Mouse (Mus musculus) liver, adult 2 months (tissue): ENCODE measurements around the gene Kdm6b. TPM values are rescaled to one million over a fixed set of nuclear protein-coding genes. Genes with fewer than 3 reads are reported as not detected.

ENCODE experiments used
- DNase-seq: peaks from one replicate; pipeline ENCODE4 v3.0.0-alpha.2; 2011; ENCODE audit warnings: low read depth, low spot score; ENCODE audit errors: extremely low read depth
- H3K27ac ChIP-seq: fragments of 200-500 bp; replicated peaks from 2 replicates; pipeline ENCODE4 v1.5.1; 2012; ENCODE audit warnings: low read depth, mild to moderate bottlenecking, control low read depth, inconsistent platforms, low read length; ENCODE audit not compliant: insufficient read depth
- H3K27me3 ChIP-seq: fragments of 200-500 bp; 2 replicates; pipeline ENCODE4 v1.6.1; 2012; ENCODE audit warnings: mild to moderate bottlenecking, moderate library complexity, low read length, inconsistent platforms; ENCODE audit not compliant: control insufficient read depth, insufficient read depth
- H3K36me3 ChIP-seq: fragments of 200-500 bp; 2 replicates; pipeline ENCODE4 v1.6.1; 2012; ENCODE audit warnings: low read length, inconsistent platforms; ENCODE audit not compliant: control insufficient read depth, insufficient read depth
- H3K4me1 ChIP-seq: fragments of 200-500 bp; 2 replicates; pipeline ENCODE4 v1.6.1; 2011; ENCODE audit warnings: low read length; ENCODE audit not compliant: control insufficient read depth, insufficient read depth
- H3K4me3 ChIP-seq: fragments of 200-500 bp; 2 replicates; pipeline ENCODE4 v1.5.1; 2011; ENCODE audit warnings: low read depth, mild to moderate bottlenecking, control low read depth, low read length, moderate library complexity; ENCODE audit not compliant: insufficient read depth
- H3K79me2 ChIP-seq: fragments of 200-500 bp; 2 replicates; pipeline ENCODE4 v1.6.1; 2012; ENCODE audit warnings: inconsistent platforms, mild to moderate bottlenecking, low read length, moderate library complexity; ENCODE audit not compliant: control insufficient read depth, insufficient read depth
- H3K9ac ChIP-seq: fragments of 200-500 bp; 2 replicates; pipeline ENCODE4 v1.6.1; 2012; ENCODE audit warnings: low read depth, mild to moderate bottlenecking, control low read depth, inconsistent platforms, low read length
- CTCF ChIP-seq: fragments of 200-500 bp; IDR thresholded peaks from 2 replicates; pipeline ENCODE4 v1.5.1; 2011; ENCODE audit warnings: low read depth, low read length, control low read depth
- POLR2A ChIP-seq: fragments of 200-500 bp; IDR thresholded peaks from 2 replicates; pipeline ENCODE4 v1.6.1; 2011; ENCODE audit warnings: low read length, control low read depth; ENCODE audit not compliant: insufficient read depth; ENCODE audit errors: extremely low read depth
- WGBS: fragments of 180-500 bp; shearing (Covaris S2); methylation state at CpG from one replicate; pipeline ENCODE4 v1.1.7; 2018; 5-methylcytosine and 5-hydroxymethylcytosine counted together
- polyA plus RNA-seq: library from polyadenylated mRNA; depleted of rRNA; stranded (reverse); fragments of >200 nt; gene quantifications from 2 replicates; pipeline ENCODE4 v1.2.3, GENCODE M21; 2012
- total RNA-seq: library from RNA; depleted of rRNA; stranded (reverse); fragments of >200 nt; gene quantifications from 2 replicates; pipeline ENCODE4 v1.2.3, GENCODE M21; 2014

Gene Kdm6b
- total and polyA plus RNA-seq, 2 experiments = 1.6 to 4.2 TPM

GRCm38 (mm10) chr11:69447299-69447698 lies 33.8 kb upstream of the Kdm6b start:
- Histone ChIP-seq H3K4me1 (no peaks in the 10 kb centered on the region; the same call in 1 of the 2 replicates), H3K36me3 (no peaks in the 10 kb centered on the region), H3K27me3 (no peaks in the 10 kb centered on the region), H3K27ac (no peak overlapping the region), H3K9ac (no peak overlapping the region), H3K4me3 (no peak overlapping the region), H3K79me2 (no peaks in the 10 kb centered on the region)
- WGBS = 95% methylated on average over 7 of the region's 7 CpGs
- DNase-seq = no peak
- TF ChIP-seq CTCF = no peak
- TF ChIP-seq POLR2A = no peak

DNA sequence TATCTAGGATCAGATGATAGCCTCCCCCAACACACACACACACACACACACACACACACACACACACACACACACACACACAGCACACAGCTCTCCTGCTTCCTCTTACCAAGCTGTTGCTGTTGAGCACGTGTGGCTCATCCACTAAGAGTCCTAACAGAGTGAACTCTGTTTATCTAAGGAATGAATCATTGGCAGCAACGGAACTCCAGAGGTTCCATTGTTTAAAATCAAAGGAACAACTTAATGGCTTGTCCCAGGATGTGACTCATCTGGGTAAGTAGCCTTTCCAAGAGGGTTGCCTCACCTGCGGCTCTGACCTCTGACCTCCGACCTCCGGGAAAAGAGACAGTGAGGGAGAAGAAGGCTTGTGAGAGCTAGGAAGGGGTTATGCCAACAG lies 29.9 kb upstream of the Kdm6b start:
- 22% methylated on average over 5 of the region's 5 CpGs for WGBS
- H3K27me3 ChIP-seq = no peaks in the 10 kb centered on the region
- TF ChIP-seq CTCF (no peak), POLR2A (no peak)

DNA sequence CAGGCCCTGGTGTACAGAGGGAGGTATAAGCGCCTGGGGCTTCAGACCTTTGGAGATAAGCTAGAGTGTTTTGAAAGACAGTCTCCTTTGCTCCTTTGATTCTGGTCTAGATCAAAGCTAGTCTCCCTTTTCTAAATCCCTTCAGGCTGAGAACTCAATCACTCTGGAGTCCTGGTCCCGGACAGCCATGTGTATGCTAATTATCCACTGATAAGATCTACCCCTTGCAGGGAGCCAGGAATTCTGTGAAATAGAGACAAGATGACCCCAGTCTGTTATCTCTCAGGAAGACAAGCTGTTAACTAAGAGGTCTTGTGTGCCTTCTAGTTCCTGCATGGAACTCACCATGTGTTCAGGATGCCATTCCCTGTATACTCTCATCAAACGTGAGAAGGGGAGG lies 23.8 kb upstream of the Kdm6b start:
- TF ChIP-seq POLR2A (no peak), CTCF (no peak)
- Histone ChIP-seq H3K9ac (no peak overlapping the region), H3K79me2 (no peaks in the 10 kb centered on the region), H3K27ac (no peak overlapping the region), H3K4me1 (no peaks in the 10 kb centered on the region), H3K36me3 (no peaks in the 10 kb centered on the region), H3K4me3 (no peak overlapping the region), H3K27me3 (no peaks in the 10 kb centered on the region)
- WGBS = 70% methylated on average over 3 of the region's 3 CpGs
- no peak for DNase-seq

More for the DNA sequence above, 29.9 kb upstream of the Kdm6b start:
- H3K9ac ChIP-seq = no peak overlapping the region
- no peaks in the 10 kb centered on the region; the same call in 1 of the 2 replicates for H3K4me1 ChIP-seq
- H3K79me2 ChIP-seq = no peaks in the 10 kb centered on the region
- no peaks in the 10 kb centered on the region for H3K36me3 ChIP-seq
- H3K4me3 ChIP-seq = no peak overlapping the region
- no peak overlapping the region for H3K27ac ChIP-seq
- DNase-seq = no peak

DNA sequence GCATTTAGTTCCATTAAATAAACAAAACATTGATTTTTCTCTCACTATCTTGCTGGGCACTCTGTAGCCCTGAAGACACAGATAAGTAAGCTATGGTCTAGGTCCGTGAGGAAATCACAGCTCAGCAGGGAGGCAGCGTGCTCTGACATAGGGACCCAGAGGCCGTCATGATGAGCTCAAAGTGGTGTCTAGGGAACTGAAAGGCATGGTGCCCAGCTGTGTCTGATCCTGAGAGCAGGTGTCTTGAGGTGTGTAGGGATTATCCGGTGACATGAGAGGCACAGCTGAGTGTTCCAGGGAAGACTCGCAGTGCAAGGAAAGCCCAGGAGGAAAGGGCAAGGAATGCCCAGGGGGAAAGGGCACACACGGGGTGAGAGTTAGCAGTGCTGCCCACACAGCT lies 19.7 kb upstream of the Kdm6b start:
- 76% methylated on average over 6 of the region's 6 CpGs for WGBS
- Histone ChIP-seq H3K36me3 (no peaks in the 10 kb centered on the region), H3K79me2 (no peaks in the 10 kb centered on the region), H3K9ac (no peak overlapping the region), H3K4me1 (peaks cover 2% of the 10 kb centered on the region; the same call in 1 of the 2 replicates), H3K27ac (no peak overlapping the region), H3K27me3 (no peaks in the 10 kb centered on the region), H3K4me3 (no peak overlapping the region)
- TF ChIP-seq CTCF = no peak
- no peak for TF ChIP-seq POLR2A
- DNase-seq = no peak

DNA sequence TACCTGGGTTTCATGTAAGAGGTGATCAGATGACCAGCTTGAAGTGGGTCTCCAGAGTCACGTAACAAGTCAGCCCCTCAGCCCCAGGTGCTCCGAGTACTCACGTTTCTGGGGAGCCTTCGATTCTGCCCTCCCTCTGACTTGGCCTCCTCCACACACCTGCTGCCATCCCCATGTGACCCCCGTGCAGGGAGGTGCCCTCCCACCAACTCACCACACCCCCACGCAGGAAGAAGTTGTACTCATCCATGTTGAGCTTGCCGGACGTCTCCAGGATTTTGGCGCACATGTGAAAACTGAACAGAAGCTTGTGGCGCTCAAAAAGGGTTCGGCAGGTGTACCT lies 19.1 kb upstream of the Kdm6b start:
- TF ChIP-seq CTCF = no peak
- TF ChIP-seq POLR2A = no peak
- Histone ChIP-seq H3K79me2 (no peaks in the 10 kb centered on the region), H3K36me3 (no peaks in the 10 kb centered on the region), H3K27ac (no peak overlapping the region), H3K4me1 (peaks cover 2% of the 10 kb centered on the region; the same call in 1 of the 2 replicates), H3K27me3 (no peaks in the 10 kb centered on the region), H3K4me3 (no peak overlapping the region), H3K9ac (no peak overlapping the region)
- whole genome bisulfite sequencing = 68% methylated on average over 11 of the region's 11 CpGs
- DNase-seq = no peak

DNA sequence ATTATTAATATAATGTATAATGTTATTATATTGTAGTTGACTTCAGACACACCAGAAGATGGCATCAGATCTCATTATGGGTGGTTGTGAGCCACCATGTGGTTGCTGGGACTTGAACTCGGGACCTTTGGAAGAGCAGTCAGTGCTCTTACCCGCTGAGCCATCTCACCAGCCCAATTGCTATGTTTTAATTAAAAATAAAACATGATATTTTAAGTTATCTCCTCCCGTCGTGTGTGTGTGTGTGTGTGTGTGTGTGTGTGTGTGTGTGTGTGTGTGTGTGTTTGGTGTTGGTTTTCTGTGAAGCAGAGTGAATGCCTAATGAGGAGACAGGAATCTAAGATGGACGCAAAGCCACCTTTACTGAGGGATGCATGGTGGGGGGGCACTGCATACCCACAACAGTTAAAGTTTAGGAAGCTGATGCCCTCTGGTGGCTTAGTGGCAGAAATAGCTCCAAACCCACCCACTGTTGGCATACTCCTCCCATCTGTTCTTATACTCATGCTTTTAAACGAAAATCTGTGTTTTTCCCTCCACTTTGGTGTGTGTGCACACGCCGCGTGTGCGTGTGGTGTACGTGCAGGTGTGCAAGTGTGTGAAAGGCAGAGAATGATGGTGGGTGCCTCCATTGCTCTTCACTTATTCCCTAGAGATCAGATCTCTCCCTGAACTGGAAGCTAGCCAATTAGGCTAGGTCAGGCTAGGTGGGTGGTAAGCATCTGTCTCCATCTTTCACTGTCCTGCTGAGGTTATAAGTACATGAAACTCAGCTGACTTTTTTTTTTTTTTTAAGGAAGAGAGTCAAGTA lies 18.6 kb upstream of the Kdm6b start:
- TF ChIP-seq CTCF (peak; percentile 69), POLR2A (no peak)
- Histone ChIP-seq H3K4me3 (no peak overlapping the region), H3K27ac (no peak overlapping the region), H3K36me3 (no peaks in the 10 kb centered on the region), H3K9ac (no peak overlapping the region), H3K79me2 (no peaks in the 10 kb centered on the region), H3K27me3 (no peaks in the 10 kb centered on the region), H3K4me1 (peaks cover 2% of the 10 kb centered on the region; the same call in 1 of the 2 replicates)
- peak; percentile 56 for DNase-seq
- WGBS = 32% methylated on average over 11 of the region's 11 CpGs
